Mouse (Mus musculus): ENCODE data around the gene Wdr60. TPM values are rescaled to one million over a fixed set of nuclear protein-coding genes. Genes with fewer than 3 reads are reported as not detected.
"Not testable (repeated sequence)": the region's sequence is repeated elsewhere in the genome, so short reads cannot be mapped to it uniquely, and the experiment has no call there.

Gene Wdr60
- polyA plus RNA-seq, 1 experiment: 1.5 TPM

DNA sequence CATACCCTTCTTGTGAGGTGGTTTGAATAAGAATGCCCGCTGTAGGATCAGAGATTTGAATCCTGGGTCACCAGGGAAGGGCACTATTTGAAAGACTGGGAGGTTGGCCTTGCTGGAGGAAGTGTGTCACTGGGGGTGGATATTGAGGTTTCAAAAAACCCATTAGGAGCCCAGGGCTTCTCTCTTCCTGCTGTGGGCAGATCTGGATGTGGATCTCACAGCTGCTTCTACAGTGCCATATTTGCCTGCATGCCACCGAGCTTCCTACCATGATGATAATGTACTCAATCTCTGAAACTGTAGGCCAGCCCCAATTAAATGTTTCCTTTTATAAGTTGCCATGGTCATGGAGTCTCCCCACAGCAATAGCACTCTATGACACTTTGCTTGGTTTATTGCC is 16.4 kb upstream of the Wdr60 start:
- Histone ChIP-seq H3K4me1 (ENCODE audit: control insufficient read depth, insufficient read depth, insufficient read length) (0 out of 2 replicates have a peak, but pooled peaks cover 2% of the 10 kb centered on the region), H3K27ac (ENCODE audit: insufficient read depth, low read length) (no peak overlapping the region), H3K27me3 (ENCODE audit: control insufficient read depth, insufficient read depth, low read length) (no peaks in the 10 kb centered on the region), H3K4me3 (ENCODE audit: extremely low read depth, insufficient read depth, insufficient read length) (no peak overlapping the region), H3K36me3 (ENCODE audit: control insufficient read depth, insufficient read depth, low read length) (no peaks in the 10 kb centered on the region)
- 75% methylated on average over 2 of the region's 2 CpGs for WGBS
- DNase-seq (ENCODE audit: low read depth in 1 of 2, low spot score in 2 of 2): no peak
- no peak for TF ChIP-seq POLR2A (IDR thresholded peaks at IDR 0.05; ENCODE audit: low read depth, low read length)
- TF ChIP-seq CTCF (IDR thresholded peaks at IDR 0.05; ENCODE audit: extremely low read depth, insufficient read depth, insufficient read length, insufficient replicate concordance): no peak

GRCm38 (mm10) chr12:116278541-116278940 is 15.7 kb upstream of the Wdr60 start:
- Histone ChIP-seq H3K27ac (ENCODE audit: insufficient read depth, low read length) (no peak overlapping the region), H3K27me3 (ENCODE audit: control insufficient read depth, insufficient read depth, low read length) (no peaks in the 10 kb centered on the region), H3K36me3 (ENCODE audit: control insufficient read depth, insufficient read depth, low read length) (no peaks in the 10 kb centered on the region), H3K4me3 (ENCODE audit: extremely low read depth, insufficient read depth, insufficient read length) (no peak overlapping the region), H3K4me1 (ENCODE audit: control insufficient read depth, insufficient read depth, insufficient read length) (0 out of 2 replicates have a peak, but pooled peaks cover 2% of the 10 kb centered on the region)
- no peak for DNase-seq (ENCODE audit: low read depth in 1 of 2, low spot score in 2 of 2)
- WGBS: 79% methylated on average over 1 of the region's 1 CpGs
- no peak for TF ChIP-seq POLR2A (IDR thresholded peaks at IDR 0.05; ENCODE audit: low read depth, low read length)
- no peak for TF ChIP-seq CTCF (IDR thresholded peaks at IDR 0.05; ENCODE audit: extremely low read depth, insufficient read depth, insufficient read length, insufficient replicate concordance)

DNA sequence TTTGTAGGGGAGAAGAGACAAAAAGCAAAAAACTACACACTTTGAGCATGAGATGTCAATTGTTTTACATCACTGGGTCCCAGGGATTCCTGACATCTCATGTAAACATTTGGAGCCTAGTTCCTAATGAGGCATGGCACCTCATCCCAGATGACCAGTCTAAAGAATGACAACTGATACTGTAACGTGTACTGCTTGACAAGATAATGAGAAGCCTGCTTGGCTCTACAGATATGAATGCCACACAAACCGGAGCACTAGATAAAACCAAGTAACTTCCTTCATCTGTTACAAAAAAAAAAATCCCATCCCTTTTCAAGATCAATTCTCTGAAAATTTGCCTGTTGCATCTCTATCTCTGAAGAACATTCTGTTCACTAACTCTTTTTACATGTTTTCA is 14.1 kb upstream of the Wdr60 start:
- H3K27me3 ChIP-seq (ENCODE audit: control insufficient read depth, insufficient read depth, low read length): no peaks in the 10 kb centered on the region
- 0 out of 2 replicates have a peak, but pooled peaks cover 2% of the 10 kb centered on the region for H3K4me1 ChIP-seq (ENCODE audit: control insufficient read depth, insufficient read depth, insufficient read length)
- H3K27ac ChIP-seq (ENCODE audit: insufficient read depth, low read length): no peak overlapping the region
- no peaks in the 10 kb centered on the region for H3K36me3 ChIP-seq (ENCODE audit: control insufficient read depth, insufficient read depth, low read length)
- H3K4me3 ChIP-seq (ENCODE audit: extremely low read depth, insufficient read depth, insufficient read length): no peak overlapping the region
- 75% methylated on average over 2 of the region's 2 CpGs for WGBS
- TF ChIP-seq CTCF (IDR thresholded peaks at IDR 0.05; ENCODE audit: extremely low read depth, insufficient read depth, insufficient read length, insufficient replicate concordance) (no peak), POLR2A (IDR thresholded peaks at IDR 0.05; ENCODE audit: low read depth, low read length) (no peak)
- DNase-seq (ENCODE audit: low read depth in 1 of 2, low spot score in 2 of 2): no peak

GRCm38 (mm10) chr12:116275631-116276030 is 12.8 kb upstream of the Wdr60 start:
- Histone ChIP-seq H3K27ac (ENCODE audit: insufficient read depth, low read length) (no peak overlapping the region), H3K4me3 (ENCODE audit: extremely low read depth, insufficient read depth, insufficient read length) (no peak overlapping the region), H3K4me1 (ENCODE audit: control insufficient read depth, insufficient read depth, insufficient read length) (0 out of 2 replicates have a peak, but pooled peaks cover 2% of the 10 kb centered on the region), H3K36me3 (ENCODE audit: control insufficient read depth, insufficient read depth, low read length) (no peaks in the 10 kb centered on the region), H3K27me3 (ENCODE audit: control insufficient read depth, insufficient read depth, low read length) (no peaks in the 10 kb centered on the region)
- TF ChIP-seq CTCF (IDR thresholded peaks at IDR 0.05; ENCODE audit: extremely low read depth, insufficient read depth, insufficient read length, insufficient replicate concordance): no peak
- TF ChIP-seq POLR2A (IDR thresholded peaks at IDR 0.05; ENCODE audit: low read depth, low read length): no peak
- 83% methylated on average over 4 of the region's 4 CpGs for WGBS
- DNase-seq (ENCODE audit: low read depth in 1 of 2, low spot score in 2 of 2): no peak

- not testable (repeated sequence) for DNase-seq (ENCODE audit: low read depth in 1 of 2, low spot score in 2 of 2); H3K27me3 ChIP-seq (ENCODE audit: control insufficient read depth, insufficient read depth, low read length); H3K27ac ChIP-seq (ENCODE audit: insufficient read depth, low read length); H3K4me3 ChIP-seq (ENCODE audit: extremely low read depth, insufficient read depth, insufficient read length); H3K36me3 ChIP-seq (ENCODE audit: control insufficient read depth, insufficient read depth, low read length); H3K4me1 ChIP-seq (ENCODE audit: control insufficient read depth, insufficient read depth, insufficient read length)
- 94% methylated on average over 2 of the region's 2 CpGs for WGBS
Observed at GRCm38 (mm10) chr12:116275086-116275485, 12.3 kb upstream of the Wdr60 start, which contains the start of gene Gm11027. Gene Gm11027 (plus strand): TSS chr12:116275386.

GRCm38 (mm10) chr12:116273733-116274132 is 10.9 kb upstream of the Wdr60 start:
- TF ChIP-seq POLR2A (IDR thresholded peaks at IDR 0.05; ENCODE audit: low read depth, low read length) (no peak), CTCF (IDR thresholded peaks at IDR 0.05; ENCODE audit: extremely low read depth, insufficient read depth, insufficient read length, insufficient replicate concordance) (no peak)

DNA sequence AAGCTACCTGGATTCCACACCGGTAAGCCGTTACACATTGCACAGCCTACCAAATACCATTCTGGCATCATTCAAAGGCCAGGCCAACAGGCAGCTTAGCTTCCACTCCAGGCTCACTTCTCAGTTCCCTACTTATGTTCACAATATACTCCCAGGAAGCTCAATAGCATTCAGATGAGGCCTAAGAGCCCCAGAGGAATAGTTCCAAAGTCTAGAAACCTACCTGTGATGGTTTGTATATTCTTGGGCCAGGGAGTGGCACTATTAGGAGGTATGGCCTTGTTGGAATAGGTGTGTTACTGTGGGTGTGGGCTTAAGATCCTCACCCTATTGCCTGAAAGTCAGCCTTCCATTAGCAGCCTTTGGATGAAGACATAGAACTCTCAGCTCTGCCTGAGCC is 8.2 kb upstream of the Wdr60 start:
- 97% methylated on average over 2 of the region's 2 CpGs for WGBS

More at GRCm38 (mm10) chr12:116273733-116274132, 10.9 kb upstream of the Wdr60 start:
- no peaks in the 10 kb centered on the region for H3K36me3 ChIP-seq (ENCODE audit: control insufficient read depth, insufficient read depth, low read length)
- H3K27ac ChIP-seq (ENCODE audit: insufficient read depth, low read length): no peak overlapping the region
- DNase-seq (ENCODE audit: low read depth in 1 of 2, low spot score in 2 of 2): no peak
- H3K4me3 ChIP-seq (ENCODE audit: extremely low read depth, insufficient read depth, insufficient read length): no peak overlapping the region
- no peaks in the 10 kb centered on the region for H3K27me3 ChIP-seq (ENCODE audit: control insufficient read depth, insufficient read depth, low read length)
- H3K4me1 ChIP-seq (ENCODE audit: control insufficient read depth, insufficient read depth, insufficient read length): no peaks in the 10 kb centered on the region
- 82% methylated on average over 1 of the region's 1 CpGs for WGBS

More for the DNA sequence above, 8.2 kb upstream of the Wdr60 start:
- DNase-seq (ENCODE audit: low read depth in 1 of 2, low spot score in 2 of 2): no peak
- H3K4me1 ChIP-seq (ENCODE audit: control insufficient read depth, insufficient read depth, insufficient read length): no peaks in the 10 kb centered on the region
- no peak overlapping the region for H3K27ac ChIP-seq (ENCODE audit: insufficient read depth, low read length)
- no peaks in the 10 kb centered on the region for H3K36me3 ChIP-seq (ENCODE audit: control insufficient read depth, insufficient read depth, low read length)
- no peak overlapping the region for H3K4me3 ChIP-seq (ENCODE audit: extremely low read depth, insufficient read depth, insufficient read length)
- H3K27me3 ChIP-seq (ENCODE audit: control insufficient read depth, insufficient read depth, low read length): no peaks in the 10 kb centered on the region
- TF ChIP-seq CTCF (IDR thresholded peaks at IDR 0.05; ENCODE audit: extremely low read depth, insufficient read depth, insufficient read length, insufficient replicate concordance) (no peak), POLR2A (IDR thresholded peaks at IDR 0.05; ENCODE audit: low read depth, low read length) (no peak)
